Mouse (Mus musculus): ENCODE data around the gene Slc25a25. TPM values are rescaled to one million over a fixed set of nuclear protein-coding genes. Genes with fewer than 3 reads are reported as not detected.

Gene Slc25a25
- total and polyA plus RNA-seq, 2 experiments from 2014 or later: 46.4 to 69.6 TPM

GRCm38 (mm10) chr2:32367315-32367714 lies 83.9 kb downstream of the Slc25a25 start:
- ATAC-seq (no peak), DNase-seq (ENCODE audit: low spot score) (no peak)
- Histone ChIP-seq H3K9ac (replicated peaks; ENCODE audit: low read length) (no peak overlapping the region), H3K4me2 (ENCODE audit: low read depth, low read length) (no peak overlapping the region), H3K27ac (no peak overlapping the region), H3K9me3 (ENCODE audit: low read length) (no peaks in the 10 kb centered on the region), H3K36me3 (ENCODE audit: insufficient read depth, low read length) (peaks cover 40% of the 10 kb centered on the region), H3K27me3 (ENCODE audit: insufficient read depth, low read length) (no peaks in the 10 kb centered on the region), H3K4me1 (ENCODE audit: insufficient read depth, low read length) (peaks cover 8% of the 10 kb centered on the region), H3K4me3 (ENCODE audit: low read length) (no peak overlapping the region)
- 96% methylated on average over 5 of the region's 5 CpGs for WGBS
- no peak for TF ChIP-seq CTCF (IDR thresholded peaks at IDR 0.05; ENCODE audit: low read depth)

Other genes with a start within 250 kb of the Slc25a25 start
- gene Pomt1, start 214.9 kb downstream of the Slc25a25 start, total RNA-seq (2014; rRNA removed): 41.2 and 41.8 TPM in 2 replicates
- gene Pomt1, start 214.9 kb downstream of the Slc25a25 start, polyA plus RNA-seq (2015; fragmentation: Nextera tagmentation; extraction: Ambion mirVana): 18.0 and 19.4 TPM in 2 replicates
- 115 and 138 TPM in 2 replicates for gene Uck1, start 191.3 kb downstream of the Slc25a25 start, total RNA-seq (2014; rRNA removed)
- gene Uck1, start 191.3 kb downstream of the Slc25a25 start, polyA plus RNA-seq (2015; fragmentation: Nextera tagmentation; extraction: Ambion mirVana): 90.8 and 92.5 TPM in 2 replicates
- 49.3 and 55.8 TPM in 2 replicates for gene Golga2, start 164.1 kb downstream of the Slc25a25 start, total RNA-seq (2014; rRNA removed)
- 24.4 and 25.7 TPM in 2 replicates for gene Golga2, start 164.1 kb downstream of the Slc25a25 start, polyA plus RNA-seq (2015; fragmentation: Nextera tagmentation; extraction: Ambion mirVana)
- gene Swi5, start 163.4 kb downstream of the Slc25a25 start, total RNA-seq (2014; rRNA removed): 302 and 319 TPM in 2 replicates
- gene Swi5, start 163.4 kb downstream of the Slc25a25 start, polyA plus RNA-seq (2015; fragmentation: Nextera tagmentation; extraction: Ambion mirVana): 487 and 513 TPM in 2 replicates
- gene Ciz1, start 99.1 kb downstream of the Slc25a25 start, total RNA-seq (2014; rRNA removed): 87.6 and 103 TPM in 2 replicates
- 33.3 and 40.3 TPM in 2 replicates for gene Ciz1, start 99.1 kb downstream of the Slc25a25 start, polyA plus RNA-seq (2015; fragmentation: Nextera tagmentation; extraction: Ambion mirVana)
- 190 and 211 TPM in 2 replicates for gene Dnm1, start 98.1 kb downstream of the Slc25a25 start, total RNA-seq (2014; rRNA removed)
- gene Dnm1, start 98.1 kb downstream of the Slc25a25 start, polyA plus RNA-seq (2015; fragmentation: Nextera tagmentation; extraction: Ambion mirVana): 87.6 and 96.9 TPM in 2 replicates
- gene 1110008P14Rik, start 69.5 kb downstream of the Slc25a25 start, total RNA-seq (2014; rRNA removed): 458 and 481 TPM in 2 replicates
- 220 and 233 TPM in 2 replicates for gene 1110008P14Rik, start 69.5 kb downstream of the Slc25a25 start, polyA plus RNA-seq (2015; fragmentation: Nextera tagmentation; extraction: Ambion mirVana)
- gene Lcn2, start 63.2 kb downstream of the Slc25a25 start, total RNA-seq (2014; rRNA removed): 0.31 and 0.58 TPM in 2 replicates
- 0.80 and 0.93 TPM in 2 replicates for gene Lcn2, start 63.2 kb downstream of the Slc25a25 start, polyA plus RNA-seq (2015; fragmentation: Nextera tagmentation; extraction: Ambion mirVana)
- 41.3 and 45.5 TPM in 2 replicates for gene Ptges2, start 55.5 kb downstream of the Slc25a25 start, total RNA-seq (2014; rRNA removed)
- 55.6 and 57.0 TPM in 2 replicates for gene Ptges2, start 55.5 kb downstream of the Slc25a25 start, polyA plus RNA-seq (2015; fragmentation: Nextera tagmentation; extraction: Ambion mirVana)
- 3.1 and 3.7 TPM in 2 replicates for gene Naif1, start 988 bp downstream of the Slc25a25 start, total RNA-seq (2014; rRNA removed)
- gene Naif1, start 988 bp downstream of the Slc25a25 start, polyA plus RNA-seq (2015; fragmentation: Nextera tagmentation; extraction: Ambion mirVana): 2.9 and 3.0 TPM in 2 replicates
- 23.6 and 25.4 TPM in 2 replicates for gene Fam102a, start 83.9 kb upstream of the Slc25a25 start, total RNA-seq (2014; rRNA removed)
- gene Fam102a, start 83.9 kb upstream of the Slc25a25 start, polyA plus RNA-seq (2015; fragmentation: Nextera tagmentation; extraction: Ambion mirVana): 7.9 and 8.2 TPM in 2 replicates
- gene Dpm2, start 119.4 kb upstream of the Slc25a25 start, total RNA-seq (2014; rRNA removed): 64.1 and 70.8 TPM in 2 replicates
- gene Dpm2, start 119.4 kb upstream of the Slc25a25 start, polyA plus RNA-seq (2015; fragmentation: Nextera tagmentation; extraction: Ambion mirVana): 139 and 146 TPM in 2 replicates
- gene Pip5kl1, start 123.4 kb upstream of the Slc25a25 start, total RNA-seq (2014; rRNA removed): 15.1 and 35.0 TPM in 2 replicates
- 16.7 and 19.1 TPM in 2 replicates for gene Pip5kl1, start 123.4 kb upstream of the Slc25a25 start, polyA plus RNA-seq (2015; fragmentation: Nextera tagmentation; extraction: Ambion mirVana)
- 0.21 and 0.83 TPM in 2 replicates for gene 9430097D07Rik, start 124.2 kb upstream of the Slc25a25 start, total RNA-seq (2014; rRNA removed)
- 0.73 and 0.76 TPM in 2 replicates for gene 9430097D07Rik, start 124.2 kb upstream of the Slc25a25 start, polyA plus RNA-seq (2015; fragmentation: Nextera tagmentation; extraction: Ambion mirVana)
- 66.9 and 75.7 TPM in 2 replicates for gene St6galnac4, start 135.7 kb upstream of the Slc25a25 start, total RNA-seq (2014; rRNA removed)
- 45.6 and 47.5 TPM in 2 replicates for gene St6galnac4, start 135.7 kb upstream of the Slc25a25 start, polyA plus RNA-seq (2015; fragmentation: Nextera tagmentation; extraction: Ambion mirVana)
- gene St6galnac6, start 148.3 kb upstream of the Slc25a25 start, total RNA-seq (2014; rRNA removed): 87.0 and 114 TPM in 2 replicates
- gene St6galnac6, start 148.3 kb upstream of the Slc25a25 start, polyA plus RNA-seq (2015; fragmentation: Nextera tagmentation; extraction: Ambion mirVana): 39.5 and 40.9 TPM in 2 replicates
- gene Ak1, start 170.3 kb upstream of the Slc25a25 start, total RNA-seq (2014; rRNA removed): 89.8 and 92.2 TPM in 2 replicates
- 103 and 106 TPM in 2 replicates for gene Ak1, start 170.3 kb upstream of the Slc25a25 start, polyA plus RNA-seq (2015; fragmentation: Nextera tagmentation; extraction: Ambion mirVana)
- gene Eng, start 195.2 kb upstream of the Slc25a25 start, total RNA-seq (2014; rRNA removed): 23.7 and 24.1 TPM in 2 replicates
- 23.7 and 23.8 TPM in 2 replicates for gene Eng, start 195.2 kb upstream of the Slc25a25 start, polyA plus RNA-seq (2015; fragmentation: Nextera tagmentation; extraction: Ambion mirVana)

Measured in hindbrain, postnatal 0 days (tissue).